Mouse (Mus musculus): ENCODE data around the gene F12. TPM values are rescaled to one million over a fixed set of nuclear protein-coding genes. Genes with fewer than 3 reads are reported as not detected.
A peak's percentile ranks its signal among the peaks of the same experiment; 100 is the strongest.
"Not testable (repeated sequence)": the region's sequence is repeated elsewhere in the genome, so short reads cannot be mapped to it uniquely, and the experiment has no call there.

Gene F12
- polyA plus RNA-seq, 1 experiment from 2014 or later: not detected

GRCm38 (mm10) chr13:55449205-55449604 lies 22.6 kb upstream of the F12 start:
- H3K9ac ChIP-seq (replicated peaks): no peak overlapping the region
- 89% methylated on average over 9 of the region's 9 CpGs for WGBS
- no peak overlapping the region for H3K4me2 ChIP-seq

GRCm38 (mm10) chr13:55448131-55448530 lies 21.5 kb upstream of the F12 start:
- no peak for ATAC-seq (ENCODE audit: insufficient number of reproducible peaks, insufficient read depth, low FRiP score, low TSS enrichment, low read depth)

More at GRCm38 (mm10) chr13:55449205-55449604, 22.6 kb upstream of the F12 start:
- no peak overlapping the region for H3K4me3 ChIP-seq (replicated peaks)
- ATAC-seq (ENCODE audit: insufficient number of reproducible peaks, insufficient read depth, low FRiP score, low TSS enrichment, low read depth): no peak
- no peaks in the 10 kb centered on the region for H3K27me3 ChIP-seq
- H3K27ac ChIP-seq: no peak overlapping the region
- H3K9me3 ChIP-seq: no peaks in the 10 kb centered on the region
- H3K4me1 ChIP-seq (replicated peaks): peaks cover 21% of the 10 kb centered on the region
- peaks cover 56% of the 10 kb centered on the region for H3K36me3 ChIP-seq

GRCm38 (mm10) chr13:55447543-55447943 lies 20.9 kb upstream of the F12 start:
- Histone ChIP-seq H3K27me3 (no peaks in the 10 kb centered on the region), H3K9ac (replicated peaks) (0 out of 2 replicates have a peak overlapping the region, but pooled peaks have one; percentile 27), H3K27ac (no peak overlapping the region), H3K36me3 (peaks cover 39% of the 10 kb centered on the region), H3K4me1 (replicated peaks) (peaks cover 25% of the 10 kb centered on the region), H3K4me2 (peak overlapping the region; percentile 74; the same call in 1 of the 2 replicates), H3K4me3 (replicated peaks) (no peak overlapping the region), H3K9me3 (no peaks in the 10 kb centered on the region)
- WGBS: 62% methylated on average over 3 of the region's 3 CpGs
- ATAC-seq (ENCODE audit: insufficient number of reproducible peaks, insufficient read depth, low FRiP score, low TSS enrichment, low read depth): no peak

More at GRCm38 (mm10) chr13:55448131-55448530, 21.5 kb upstream of the F12 start:
- Histone ChIP-seq H3K4me1 (replicated peaks) (peaks cover 25% of the 10 kb centered on the region), H3K9me3 (no peaks in the 10 kb centered on the region), H3K4me3 (replicated peaks) (no peak overlapping the region), H3K9ac (replicated peaks) (no peak overlapping the region), H3K36me3 (peaks cover 45% of the 10 kb centered on the region), H3K27me3 (no peaks in the 10 kb centered on the region), H3K27ac (no peak overlapping the region), H3K4me2 (no peak overlapping the region)
- WGBS: 88% methylated on average over 5 of the region's 5 CpGs

GRCm38 (mm10) chr13:55446483-55447105 lies 20.0 kb upstream of the F12 start:
- Histone ChIP-seq H3K9ac (replicated peaks) (peak overlapping the region; percentile 96), H3K9me3 (no peaks in the 10 kb centered on the region), H3K4me2 (peak overlapping the region; percentile 74), H3K27ac (no peak overlapping the region), H3K36me3 (peaks cover 30% of the 10 kb centered on the region), H3K4me3 (replicated peaks) (peak overlapping the region; percentile 85), H3K27me3 (no peaks in the 10 kb centered on the region), H3K4me1 (replicated peaks) (peaks cover 25% of the 10 kb centered on the region)
- WGBS: 85% methylated on average over 6 of the region's 6 CpGs
- no peak for ATAC-seq (ENCODE audit: insufficient number of reproducible peaks, insufficient read depth, low FRiP score, low TSS enrichment, low read depth)

- peak overlapping the region; percentile 74 for H3K4me2 ChIP-seq
- WGBS: 1% methylated on average over 50 of the region's 66 CpGs
- peak overlapping the region; percentile 96 for H3K9ac ChIP-seq (replicated peaks)
- peak overlapping the region; percentile 96 for H3K27ac ChIP-seq
- H3K4me1 ChIP-seq (replicated peaks): peaks cover 25% of the 10 kb centered on the region
- peaks cover 19% of the 10 kb centered on the region for H3K36me3 ChIP-seq
- no peaks in the 10 kb centered on the region for H3K9me3 ChIP-seq
- ATAC-seq (ENCODE audit: insufficient number of reproducible peaks, insufficient read depth, low FRiP score, low TSS enrichment, low read depth): 0 out of 2 replicates have a peak, but pooled peaks have one; percentile 9
- H3K27me3 ChIP-seq: no peaks in the 10 kb centered on the region
- H3K4me3 ChIP-seq (replicated peaks): peak overlapping the region; percentile 85
Observed at GRCm38 (mm10) chr13:55445361-55446091, 18.9 kb upstream of the F12 start.

GRCm38 (mm10) chr13:55444937-55445315 lies 18.3 kb upstream of the F12 start, which contains the start of gene Grk6:
Gene Grk6 (plus strand): TSS chr13:55445072.
- no peaks in the 10 kb centered on the region for H3K9me3 ChIP-seq
- WGBS: under 1% methylated on average over 31 of the region's 35 CpGs

GRCm38 (mm10) chr13:55444286-55444936 lies 17.8 kb upstream of the F12 start:
- Histone ChIP-seq H3K9me3 (no peaks in the 10 kb centered on the region), H3K4me2 (peak overlapping the region; percentile 74), H3K9ac (replicated peaks) (peak overlapping the region; percentile 57), H3K27me3 (no peaks in the 10 kb centered on the region), H3K36me3 (peaks cover 8% of the 10 kb centered on the region; the same call in 1 of the 2 replicates), H3K27ac (peak overlapping the region; percentile 96), H3K4me1 (replicated peaks) (peaks cover 25% of the 10 kb centered on the region), H3K4me3 (replicated peaks) (peak overlapping the region; percentile 85)
- ATAC-seq (ENCODE audit: insufficient number of reproducible peaks, insufficient read depth, low FRiP score, low TSS enrichment, low read depth): peak; percentile 81
- WGBS: under 1% methylated on average over 33 of the region's 33 CpGs

More at GRCm38 (mm10) chr13:55444937-55445315, 18.3 kb upstream of the F12 start, which contains the start of gene Grk6:
- peak within 1 kb of the TSS; percentile 85 for H3K4me3 ChIP-seq (replicated peaks)
- peaks cover 25% of the 10 kb centered on the region for H3K4me1 ChIP-seq (replicated peaks)
- H3K9ac ChIP-seq (replicated peaks): peak within 1 kb of the TSS; percentile 96
- H3K36me3 ChIP-seq: peaks cover 13% of the 10 kb centered on the region
- H3K27me3 ChIP-seq: no peaks in the 10 kb centered on the region
- H3K4me2 ChIP-seq: peak within 1 kb of the TSS; percentile 74
- peak within 1 kb of the TSS; percentile 96 for H3K27ac ChIP-seq
- ATAC-seq (ENCODE audit: insufficient number of reproducible peaks, insufficient read depth, low FRiP score, low TSS enrichment, low read depth): peak; percentile 96

GRCm38 (mm10) chr13:55443799-55444285 lies 17.2 kb upstream of the F12 start:
- 0 out of 2 replicates have a peak, but pooled peaks cover 3% of the 10 kb centered on the region for H3K36me3 ChIP-seq
- H3K4me3 ChIP-seq (replicated peaks): peak overlapping the region; percentile 85
- ATAC-seq (ENCODE audit: insufficient number of reproducible peaks, insufficient read depth, low FRiP score, low TSS enrichment, low read depth): no peak
- peak overlapping the region; percentile 57 for H3K9ac ChIP-seq (replicated peaks)
- 44% methylated on average over 9 of the region's 9 CpGs for WGBS
- no peaks in the 10 kb centered on the region for H3K27me3 ChIP-seq
- H3K27ac ChIP-seq: peak overlapping the region; percentile 96
- peak overlapping the region; percentile 74 for H3K4me2 ChIP-seq
- H3K4me1 ChIP-seq (replicated peaks): peaks cover 25% of the 10 kb centered on the region
- H3K9me3 ChIP-seq: no peaks in the 10 kb centered on the region

- ATAC-seq (ENCODE audit: insufficient number of reproducible peaks, insufficient read depth, low FRiP score, low TSS enrichment, low read depth); H3K4me3 ChIP-seq (replicated peaks); H3K4me1 ChIP-seq (replicated peaks); H3K27ac ChIP-seq; H3K9ac ChIP-seq (replicated peaks); H3K4me2 ChIP-seq; H3K27me3 ChIP-seq; H3K36me3 ChIP-seq: not testable (repeated sequence)
- peaks cover 15% of the 10 kb centered on the region for H3K9me3 ChIP-seq
- 78% methylated on average over 15 of the region's 15 CpGs for WGBS
Observed at GRCm38 (mm10) chr13:55437111-55437629, 10.6 kb upstream of the F12 start.

GRCm38 (mm10) chr13:55431889-55432685 lies 5.5 kb upstream of the F12 start:
- no peak for ATAC-seq (ENCODE audit: insufficient number of reproducible peaks, insufficient read depth, low FRiP score, low TSS enrichment, low read depth)
- Histone ChIP-seq H3K9me3 (0 out of 2 replicates have a peak, but pooled peaks cover 5% of the 10 kb centered on the region), H3K9ac (replicated peaks) (no peak overlapping the region), H3K36me3 (no peaks in the 10 kb centered on the region), H3K4me3 (replicated peaks) (no peak overlapping the region), H3K27ac (no peak overlapping the region), H3K4me2 (no peak overlapping the region), H3K4me1 (replicated peaks) (no peaks in the 10 kb centered on the region), H3K27me3 (no peaks in the 10 kb centered on the region; the same call in 1 of the 2 replicates)
- WGBS: 77% methylated on average over 10 of the region's 10 CpGs

Data from limb, embryonic 12.5 days (tissue).